Mouse (Mus musculus): Measurements from ENCODE around the gene Bard1.
A peak's percentile ranks its signal among the peaks of the same experiment; 100 is the strongest.

Gene Bard1

DNA sequence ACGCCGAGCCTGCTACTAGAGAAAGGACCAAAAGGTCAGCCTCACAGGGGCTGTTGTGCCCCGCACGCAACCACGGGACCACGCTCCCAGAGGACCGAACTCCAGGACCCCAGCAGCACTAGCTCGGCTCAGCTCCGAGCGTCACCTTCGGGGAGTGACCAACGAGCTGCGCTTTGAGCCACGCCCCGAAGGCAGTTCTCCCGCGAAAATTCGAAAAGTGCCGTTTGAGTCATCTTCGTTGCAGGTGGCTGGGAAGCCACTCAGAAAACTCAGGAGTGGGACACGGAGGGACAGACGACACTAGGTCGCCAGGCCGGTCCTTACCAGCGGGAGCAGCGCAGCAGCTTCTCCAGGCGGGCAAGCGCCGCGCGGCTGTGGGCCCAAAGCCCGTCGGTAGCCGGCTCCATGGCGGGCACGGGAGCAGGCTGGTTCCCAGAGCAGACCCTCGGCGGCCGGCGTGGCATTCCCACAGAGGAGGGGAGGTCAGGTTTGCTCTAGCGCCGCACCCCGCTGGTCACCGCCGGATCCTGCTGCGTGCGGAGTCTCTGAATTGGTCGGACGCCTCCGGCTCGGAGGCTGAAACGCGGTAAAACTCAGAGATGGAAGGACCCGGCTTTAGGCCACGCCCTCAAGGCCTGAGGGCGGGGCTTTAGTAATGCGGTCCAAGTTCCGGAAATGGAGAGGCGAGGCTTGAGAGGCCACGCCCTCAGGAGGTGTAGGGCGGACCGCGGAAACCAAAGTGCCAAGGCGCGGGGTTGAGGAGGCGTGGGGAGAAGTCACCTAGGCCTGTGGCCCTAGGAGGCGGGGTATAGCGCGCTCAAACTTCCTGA is at the start of gene Bard1:
Gene Bard1 (minus strand): TSS at position 803 of the 830 bp plus-strand sequence.
- peak; percentile 94 for DNase-seq (ENCODE audit: extremely low spot score)

GRCm38 (mm10) chr1:71127171-71127570 is 24.2 kb upstream of the Bard1 start:
- no peak for DNase-seq (ENCODE audit: extremely low spot score)

DNA sequence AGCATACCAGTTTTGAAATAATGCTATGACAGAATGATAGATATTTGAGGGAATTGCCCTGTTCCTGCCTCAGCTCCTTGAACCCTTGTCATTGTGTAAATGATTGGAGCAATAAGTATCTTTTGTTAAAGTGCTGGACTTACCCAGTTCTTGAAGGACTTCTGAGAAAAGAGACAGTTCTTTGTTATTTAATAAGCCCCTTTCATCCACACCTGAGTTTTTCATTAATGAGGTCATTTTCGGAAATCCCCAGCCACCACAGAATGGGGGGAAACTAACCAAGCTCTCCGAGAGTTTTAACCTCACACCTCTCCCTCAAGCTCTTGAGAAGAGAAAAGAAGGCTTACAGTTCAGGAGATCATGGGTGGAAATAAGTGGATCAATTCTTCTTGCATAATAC is 15.6 kb upstream of the Bard1 start:
- no peak for DNase-seq (ENCODE audit: extremely low spot score)

DNA sequence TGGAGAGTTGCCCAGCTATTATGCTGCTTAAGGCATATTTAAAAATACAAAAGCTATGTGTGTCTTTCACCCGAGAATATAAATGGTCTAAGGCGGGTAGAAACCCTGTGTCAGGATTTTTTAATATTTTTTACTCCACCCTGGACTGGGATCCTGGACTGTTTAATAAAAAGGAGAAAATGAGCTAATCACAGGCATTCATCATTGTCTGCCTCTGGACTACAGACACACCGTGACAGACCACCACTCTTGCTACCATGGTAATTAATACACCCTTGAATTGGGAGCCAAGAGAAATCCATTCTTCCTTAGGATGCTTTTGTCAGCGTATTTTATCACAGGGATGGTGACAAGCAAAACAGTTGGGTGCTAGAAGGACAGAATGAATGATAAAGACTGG is 14.3 kb upstream of the Bard1 start:
- no peak for DNase-seq (ENCODE audit: extremely low spot score)

GRCm38 (mm10) chr1:71115781-71116180 is 12.8 kb upstream of the Bard1 start:
- no peak for DNase-seq (ENCODE audit: extremely low spot score)

GRCm38 (mm10) chr1:71109858-71110257 is 6.9 kb upstream of the Bard1 start:
- no peak for DNase-seq (ENCODE audit: extremely low spot score)

DNA sequence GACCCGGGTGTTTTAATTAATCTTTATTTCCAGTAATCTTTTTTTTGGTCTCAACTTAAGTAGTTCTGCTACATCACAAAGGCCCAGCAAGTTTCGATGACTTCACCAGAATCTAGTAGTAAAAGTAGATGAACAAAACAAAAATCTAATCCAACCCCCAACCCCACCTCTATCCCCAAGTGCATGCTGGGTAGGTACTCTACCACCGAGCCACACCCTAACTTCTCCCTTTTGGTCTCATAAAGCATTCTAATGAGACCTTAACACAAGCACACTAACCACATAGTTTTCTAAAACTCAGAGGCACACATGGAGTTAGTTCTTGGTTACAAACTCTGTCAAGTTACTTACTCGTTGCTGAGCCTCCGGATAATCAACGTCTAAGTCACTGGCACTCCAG is 3.2 kb upstream of the Bard1 start:
- no peak for DNase-seq (ENCODE audit: extremely low spot score)

DNA sequence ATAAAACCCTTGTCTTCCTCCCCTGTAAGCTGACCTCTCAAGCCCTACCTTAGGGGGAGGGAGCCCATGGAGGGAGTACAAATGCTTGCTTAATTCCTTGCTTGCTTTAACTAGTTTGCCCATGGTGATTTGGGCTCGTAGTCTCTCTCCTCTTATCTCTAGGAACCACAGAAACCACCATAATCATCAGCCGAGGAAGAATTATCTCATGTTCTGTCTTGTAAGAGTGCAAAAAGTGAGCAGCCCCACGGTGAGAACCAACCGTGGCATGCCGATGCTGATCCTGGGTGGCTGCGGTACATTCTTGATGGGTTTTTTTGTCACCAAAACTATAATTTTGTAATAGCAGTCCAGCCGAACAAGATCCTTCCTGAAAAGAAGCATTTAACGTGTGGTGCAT is 2.8 kb upstream of the Bard1 start:
- DNase-seq (ENCODE audit: extremely low spot score) = no peak

DNA sequence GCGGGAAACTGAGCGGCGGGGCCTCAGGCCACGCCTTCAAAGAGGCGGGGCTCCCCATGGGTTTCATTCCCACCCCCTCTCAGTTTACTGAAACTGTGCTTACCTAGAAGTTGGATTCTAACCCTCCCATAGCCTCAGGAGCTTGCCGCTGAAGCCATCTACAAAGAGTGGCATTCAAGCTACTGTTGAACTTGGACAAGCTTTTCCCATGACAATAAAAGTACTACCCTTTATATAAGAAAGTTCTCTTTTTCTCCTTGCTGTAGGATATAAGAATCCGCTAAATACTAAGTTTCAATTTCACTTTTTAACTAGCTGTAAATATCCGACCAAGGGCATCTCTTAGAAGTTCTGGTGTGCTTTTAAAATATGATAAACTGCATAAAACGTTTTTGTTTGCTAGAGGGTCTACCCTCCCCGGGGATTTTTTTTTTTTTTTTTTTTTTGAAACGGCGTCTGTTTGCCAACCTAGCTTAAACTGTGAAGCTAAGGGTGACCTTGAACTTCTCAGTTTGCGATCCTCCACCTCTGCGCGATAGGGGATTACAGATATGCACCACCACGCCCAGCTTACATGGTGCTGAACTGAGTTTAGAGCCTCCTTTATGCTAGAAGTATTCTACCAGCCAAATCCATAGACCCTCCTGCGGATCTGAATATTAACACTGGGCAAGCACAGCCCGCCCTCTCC is 373 bp upstream of the Bard1 start:
- peak; percentile 14 for DNase-seq (ENCODE audit: extremely low spot score)

DNA sequence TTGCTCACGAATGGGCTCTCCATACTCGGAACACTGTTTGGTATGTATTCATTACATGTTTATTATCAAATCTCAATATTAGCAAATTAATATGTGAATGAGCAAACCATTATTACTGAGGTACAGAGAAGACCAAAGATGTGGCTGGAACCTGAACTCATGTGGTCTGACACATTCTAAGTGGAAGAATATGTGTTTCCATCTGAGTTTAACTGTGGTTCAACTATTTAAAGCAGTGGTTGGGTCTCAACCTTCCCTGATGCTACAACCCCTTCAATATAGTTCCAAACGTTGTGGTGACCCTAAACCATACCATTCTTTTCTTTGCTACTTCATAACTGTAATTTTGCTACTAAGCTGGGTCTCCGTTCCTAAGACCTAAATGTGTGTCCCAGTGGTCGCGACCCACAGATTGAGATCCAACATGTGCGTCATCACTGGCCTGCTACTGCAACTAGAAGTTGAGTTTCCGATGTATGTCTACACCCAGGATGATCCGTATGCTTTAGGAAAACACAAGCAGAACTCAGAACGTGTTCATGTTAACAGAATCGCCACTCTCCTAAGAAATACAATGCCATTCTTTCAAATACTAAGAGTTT is 1.5 kb downstream of the Bard1 start:
- DNase-seq (ENCODE audit: extremely low spot score) = no peak

GRCm38 (mm10) chr1:71100591-71101368 is 2.2 kb downstream of the Bard1 start:
- DNase-seq (ENCODE audit: extremely low spot score) = no peak

DNA sequence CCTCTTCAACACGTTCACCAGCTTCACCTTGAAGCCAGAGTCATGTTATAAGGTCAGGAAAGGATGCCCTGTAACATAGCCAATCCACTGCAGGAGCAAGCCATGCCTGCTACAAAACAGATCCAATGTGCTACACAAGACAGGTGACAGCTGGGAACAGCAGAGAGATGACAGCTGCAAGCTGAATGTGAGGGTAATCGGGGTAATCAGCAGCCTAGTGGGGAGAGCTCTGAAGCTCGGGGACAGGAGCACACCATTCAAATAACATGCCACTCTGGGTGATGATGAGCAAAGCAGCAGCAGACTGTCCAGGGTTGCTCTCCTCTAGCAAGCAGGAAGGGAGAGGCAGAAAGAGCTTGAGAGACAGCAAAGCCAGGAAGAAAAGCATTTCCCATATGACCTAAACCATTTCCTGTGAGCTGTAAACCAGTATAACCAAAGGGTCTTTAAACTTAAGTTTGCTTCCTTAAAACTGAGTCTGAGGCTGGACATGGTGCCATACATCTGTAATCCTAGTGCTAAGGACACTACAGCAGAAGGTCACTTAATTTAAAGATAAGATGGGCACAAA is 2.9 kb downstream of the Bard1 start:
- DNase-seq (ENCODE audit: extremely low spot score) = peak; percentile 2

DNA sequence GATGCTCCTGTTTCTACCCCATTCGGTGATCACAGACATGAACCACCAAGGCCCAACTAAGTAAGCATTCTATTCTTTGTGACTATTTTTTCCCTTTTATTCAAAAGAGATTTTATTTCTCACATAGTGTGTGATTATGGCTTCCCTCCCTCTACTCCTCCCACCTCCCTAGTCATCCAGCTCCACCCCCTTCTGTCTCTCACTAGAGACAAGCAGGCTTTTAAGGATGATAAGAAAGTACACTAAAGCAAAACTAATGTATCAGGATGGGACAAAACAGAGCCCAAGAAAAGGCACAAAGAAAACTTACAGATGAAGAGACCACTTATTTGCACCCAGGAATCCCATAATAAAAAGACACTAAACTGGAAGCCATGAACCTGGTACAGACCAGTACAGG is 6.9 kb downstream of the Bard1 start:
- no peak for DNase-seq (ENCODE audit: extremely low spot score)

DNA sequence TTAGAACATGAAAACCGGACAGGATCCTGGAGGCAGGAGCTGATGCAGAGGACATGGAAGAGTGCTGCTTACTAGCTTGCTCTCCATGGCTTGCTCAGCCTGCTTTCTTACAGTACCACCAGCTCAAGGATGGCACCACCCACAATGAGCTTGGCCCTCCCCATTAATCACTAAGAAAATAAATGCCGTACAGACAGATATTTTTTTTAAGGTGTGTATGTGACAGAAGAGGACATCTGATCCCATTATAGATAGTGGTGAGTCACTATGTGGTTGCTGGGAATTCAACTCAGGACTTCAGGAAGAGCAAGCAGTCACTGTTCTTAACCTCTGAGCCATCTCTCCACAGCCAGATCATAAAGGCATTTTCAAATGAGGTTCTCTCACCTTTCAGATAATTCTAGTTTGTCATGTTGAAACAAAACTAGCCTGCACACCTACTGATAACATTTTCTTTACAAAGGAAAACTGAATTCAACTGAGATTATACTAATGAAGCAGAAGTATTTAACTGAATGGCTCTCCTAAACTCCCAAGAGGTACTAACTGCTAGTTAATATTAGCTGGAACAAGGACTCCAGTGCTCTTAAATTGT is 7.6 kb downstream of the Bard1 start:
- no peak for DNase-seq (ENCODE audit: extremely low spot score)

DNA sequence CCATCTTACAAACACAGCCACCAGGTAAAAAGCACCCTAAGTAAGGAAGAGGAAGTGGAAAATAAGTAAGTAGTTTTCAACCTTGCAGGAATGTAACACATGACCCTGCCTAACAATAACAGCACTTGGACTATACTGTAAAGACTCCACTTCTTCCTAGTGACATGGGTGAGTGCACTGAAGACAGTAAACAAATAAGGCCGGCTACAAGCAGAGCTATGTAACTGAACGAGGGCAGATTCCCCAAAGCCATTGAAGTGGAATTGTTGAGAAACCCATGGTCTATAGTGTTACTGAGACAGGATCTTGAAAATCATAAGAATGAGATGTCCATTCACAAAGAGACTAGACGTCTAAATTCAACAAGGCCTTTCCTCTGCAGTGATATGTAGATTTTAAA is 27.3 kb downstream of the Bard1 start:
- DNase-seq (ENCODE audit: extremely low spot score) = no peak

- DNase-seq (ENCODE audit: extremely low spot score) = no peak
Measured at GRCm38 (mm10) chr1:71070771-71071170, 32.2 kb downstream of the Bard1 start.

- DNase-seq (ENCODE audit: extremely low spot score) = no peak
Measured at GRCm38 (mm10) chr1:71068728-71069304, 34.1 kb downstream of the Bard1 start.

DNA sequence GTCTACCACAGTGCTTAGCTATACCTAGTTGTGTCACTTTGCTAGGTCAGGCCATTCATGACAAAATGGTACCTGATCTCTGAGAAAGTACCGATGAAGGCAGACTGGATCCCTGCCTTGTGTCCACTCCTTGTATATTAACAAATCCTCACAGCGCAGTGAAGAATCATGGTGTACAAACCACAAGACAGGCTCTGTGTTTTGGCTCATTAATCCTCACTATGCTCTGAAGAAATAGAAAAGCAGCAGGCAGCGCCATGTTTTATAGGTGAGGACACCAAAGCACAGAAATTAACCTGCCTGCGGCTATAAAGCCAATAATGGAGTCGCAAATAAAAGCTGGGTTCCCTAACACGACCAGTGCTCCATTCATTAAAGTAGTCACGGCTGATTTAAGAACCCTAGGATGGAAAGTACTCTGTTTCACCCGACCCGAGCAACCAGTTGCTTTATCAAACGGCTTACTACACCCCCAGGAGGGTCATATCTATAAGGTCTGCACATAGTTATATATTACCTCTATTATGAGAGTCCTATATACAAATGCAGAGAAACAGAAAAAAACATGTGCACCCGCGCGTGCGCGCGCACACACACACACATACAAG is 39.0 kb downstream of the Bard1 start:
- DNase-seq (ENCODE audit: extremely low spot score) = no peak

- no peak for DNase-seq (ENCODE audit: extremely low spot score)
Measured at GRCm38 (mm10) chr1:71056143-71056542, 46.8 kb downstream of the Bard1 start.

- DNase-seq (ENCODE audit: extremely low spot score) = no peak
Measured at GRCm38 (mm10) chr1:71055454-71055853, 47.5 kb downstream of the Bard1 start.

- DNase-seq (ENCODE audit: extremely low spot score) = no peak
Measured at GRCm38 (mm10) chr1:71052756-71053155, 50.2 kb downstream of the Bard1 start.
